Mouse (Mus musculus): Measurements from ENCODE around the gene Mettl3.
"Not testable (repeated sequence)": the region's sequence is repeated elsewhere in the genome, so short reads cannot be mapped to it uniquely, and the experiment has no call there.

The Mettl3 gene

GRCm38 (mm10) chr14:52304644-52305271 lies at the start of gene Mettl3:
TSS of gene Mettl3 (minus strand) at chr14:52305128.
- peak; percentile 70 to 78 for DNase-seq (ENCODE audit: low read depth in 1 of 2, low spot score in 2 of 2)

- DNase-seq (ENCODE audit: low read depth in 1 of 2, low spot score in 2 of 2), result no peak
These were observed 34.6 kb upstream of the Mettl3 start for GRCm38 (mm10) chr14:52339512-52339852.

GRCm38 (mm10) chr14:52338751-52339511 lies 34.0 kb upstream of the Mettl3 start:
- DNase-seq (ENCODE audit: low read depth in 1 of 2, low spot score in 2 of 2), result no peak

DNA sequence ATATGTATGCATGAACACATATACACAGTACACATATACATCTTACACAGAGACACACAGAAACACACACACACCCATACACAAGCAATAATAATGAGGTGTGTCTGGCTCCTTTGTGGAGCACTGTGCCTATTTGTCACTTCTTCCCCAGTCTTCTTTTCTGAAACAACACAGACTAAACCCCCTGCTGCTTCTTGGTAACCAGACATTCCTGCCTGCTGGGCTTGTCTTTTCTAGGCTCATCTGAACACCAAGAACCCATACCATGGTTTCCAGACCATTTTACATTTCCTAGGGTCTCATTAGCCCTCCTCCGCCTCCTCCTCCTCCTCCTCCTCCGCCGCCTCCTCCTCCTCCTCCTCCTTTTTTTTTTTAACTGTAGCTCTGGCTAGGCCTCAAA lies 27.2 kb upstream of the Mettl3 start:
- no peak for DNase-seq (ENCODE audit: low read depth in 1 of 2, low spot score in 2 of 2)

- DNase-seq (ENCODE audit: low read depth in 1 of 2, low spot score in 2 of 2), result no peak
These were observed 26.3 kb upstream of the Mettl3 start for GRCm38 (mm10) chr14:52331069-52331750.

DNA sequence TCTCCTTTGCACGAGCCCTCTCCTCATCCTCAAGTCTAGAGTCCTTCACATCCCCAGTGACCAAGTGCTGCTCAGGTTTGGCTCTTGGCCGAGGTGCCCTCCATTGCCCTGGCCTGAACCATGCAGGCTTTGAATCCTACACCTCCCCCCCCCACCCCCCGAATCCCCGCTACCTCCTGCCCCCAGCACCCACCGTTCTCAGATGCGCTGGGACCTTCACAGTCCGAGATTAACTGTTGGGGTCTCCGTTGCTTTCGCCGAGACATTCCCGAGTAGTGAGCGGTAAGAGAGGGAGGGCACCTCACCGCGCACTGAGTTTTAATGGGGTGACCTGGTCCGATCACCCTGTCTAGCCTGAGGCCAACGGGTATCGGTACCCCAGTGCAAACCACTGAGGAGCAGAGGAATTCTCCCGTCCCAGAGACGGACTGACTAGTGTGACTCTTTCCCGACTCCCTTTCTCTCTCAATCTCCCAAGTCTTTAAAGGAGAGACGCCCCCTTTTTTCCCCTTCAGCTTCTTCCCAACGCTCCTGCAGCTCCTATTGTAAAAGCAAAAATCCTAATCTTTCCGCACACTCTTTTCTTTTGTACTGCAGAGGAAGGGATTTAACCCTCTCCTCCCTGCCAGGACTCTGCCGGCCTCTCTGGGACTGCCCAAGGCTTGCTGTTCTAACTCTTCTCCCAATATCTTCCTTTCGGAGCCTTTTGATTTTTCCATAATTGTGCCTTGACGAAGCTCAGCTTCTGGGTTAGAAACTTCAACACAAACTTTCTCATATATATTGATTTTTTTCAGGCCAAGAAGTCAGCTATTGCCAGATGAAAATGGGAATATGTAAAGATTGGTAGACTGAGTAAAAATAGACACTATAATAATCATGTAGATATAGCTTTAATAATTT lies 23.2 kb upstream of the Mettl3 start, which contains the start of gene Sall2:
Gene Sall2 (minus strand): TSS at position 853 of the 903 bp plus-strand sequence.
- DNase-seq (ENCODE audit: low read depth in 1 of 2, low spot score in 2 of 2), result no peak

- DNase-seq (ENCODE audit: low read depth in 1 of 2, low spot score in 2 of 2), result no peak
These were observed 22.5 kb upstream of the Mettl3 start for GRCm38 (mm10) chr14:52327375-52327901.

- DNase-seq (ENCODE audit: low read depth in 1 of 2, low spot score in 2 of 2), result no peak
These were observed 21.0 kb upstream of the Mettl3 start for GRCm38 (mm10) chr14:52325890-52326289.

GRCm38 (mm10) chr14:52319361-52319760 lies 14.4 kb upstream of the Mettl3 start:
- no peak for DNase-seq (ENCODE audit: low read depth in 1 of 2, low spot score in 2 of 2)

DNA sequence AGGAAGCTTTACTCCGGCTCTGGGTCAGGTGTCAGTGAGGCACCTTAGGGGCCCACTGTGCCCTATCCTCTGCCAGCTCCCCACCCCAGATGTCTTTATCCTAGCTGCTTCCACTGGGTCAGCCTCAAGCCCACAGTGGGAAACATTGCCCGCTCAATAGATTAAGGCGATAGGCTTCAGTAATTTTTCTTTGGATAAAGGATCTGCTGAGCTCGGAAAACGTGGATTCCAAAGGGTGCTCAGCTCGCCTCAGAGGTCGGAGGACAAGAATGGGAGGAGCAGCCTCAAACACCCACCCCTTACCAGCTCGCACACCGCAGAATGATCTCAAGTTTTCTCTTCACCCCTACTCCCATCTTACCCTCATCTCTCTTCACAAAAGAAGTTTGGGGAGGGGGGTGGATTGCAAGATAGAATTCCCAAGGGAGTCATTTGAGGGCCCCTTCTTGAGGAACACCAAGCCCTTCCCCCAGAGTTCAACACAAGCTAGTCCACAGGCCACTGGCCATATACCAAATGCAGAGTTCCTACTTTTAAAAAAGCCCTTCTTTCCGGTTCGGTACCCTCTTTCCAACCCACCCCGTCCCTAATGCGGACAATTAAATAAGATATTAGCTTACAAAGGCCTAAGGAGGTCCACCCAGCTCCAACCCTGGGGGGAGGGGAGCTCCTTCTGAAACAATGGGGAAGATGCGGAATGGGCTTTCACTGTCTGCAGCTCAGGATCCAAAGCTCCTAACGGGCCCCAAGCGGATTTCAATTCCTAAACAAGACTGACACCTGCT lies 11.7 kb upstream of the Mettl3 start:
- DNase-seq (ENCODE audit: low read depth in 1 of 2, low spot score in 2 of 2), result no peak

DNA sequence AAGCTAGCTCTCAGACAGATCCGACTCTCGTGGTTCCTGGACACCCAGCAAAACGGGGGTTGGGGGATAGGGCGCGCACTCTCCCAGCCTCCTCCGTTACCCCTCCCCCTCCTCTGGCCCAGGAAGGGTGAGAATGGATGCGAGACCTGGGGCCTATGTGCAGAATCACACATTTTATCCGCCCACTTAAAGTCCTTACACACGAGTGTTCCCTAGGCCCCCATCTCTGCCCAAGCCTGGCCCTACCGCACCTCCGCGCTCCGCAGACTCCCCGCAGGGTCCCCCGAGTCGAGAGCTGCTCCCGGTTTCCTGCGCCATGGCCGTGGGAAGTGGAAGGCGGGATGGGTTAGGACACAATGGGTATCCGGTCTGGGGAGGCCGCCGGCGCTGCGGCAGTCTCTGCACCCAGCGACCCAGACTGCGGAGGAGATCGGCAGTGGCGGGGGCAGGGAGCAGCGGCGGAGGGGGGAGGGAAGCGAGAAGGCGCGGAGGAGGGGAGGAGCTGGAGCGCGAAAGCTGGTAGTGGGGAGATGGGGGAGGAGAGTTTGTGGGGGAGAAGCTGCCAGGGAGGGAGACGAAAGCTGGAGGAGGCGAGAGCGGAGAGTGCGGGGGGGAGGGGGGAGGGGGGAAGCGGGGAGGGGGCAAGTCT lies 11.0 kb upstream of the Mettl3 start:
- no peak for DNase-seq (ENCODE audit: low read depth in 1 of 2, low spot score in 2 of 2)

GRCm38 (mm10) chr14:52315283-52315780 lies 10.4 kb upstream of the Mettl3 start:
- no peak for DNase-seq (ENCODE audit: low read depth in 1 of 2, low spot score in 2 of 2)

DNA sequence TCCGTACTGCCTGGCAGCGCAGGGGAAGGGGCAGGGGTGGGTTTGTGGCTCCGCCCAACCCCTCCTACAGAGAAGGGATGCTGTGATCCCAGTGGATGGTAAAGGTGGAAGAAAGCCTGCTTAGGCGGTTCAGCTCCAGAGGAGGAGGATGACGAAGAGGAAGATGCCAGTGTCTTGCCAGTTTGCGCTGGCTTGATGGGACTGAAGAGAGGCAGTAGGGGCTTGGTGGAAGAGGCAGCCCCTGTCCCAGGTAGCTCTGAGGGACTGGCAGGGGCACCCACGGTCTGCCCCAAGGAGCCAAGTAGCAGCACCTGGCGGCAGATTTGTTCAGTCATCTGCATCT lies 9.9 kb upstream of the Mettl3 start:
- DNase-seq (ENCODE audit: low read depth in 1 of 2, low spot score in 2 of 2), result no peak

GRCm38 (mm10) chr14:52313931-52314807 lies 9.2 kb upstream of the Mettl3 start:
- peak; percentile 21 to 49 for DNase-seq (ENCODE audit: low read depth in 1 of 2, low spot score in 2 of 2)

GRCm38 (mm10) chr14:52310906-52311305 lies 6.0 kb upstream of the Mettl3 start:
- no peak for DNase-seq (ENCODE audit: low read depth in 1 of 2, low spot score in 2 of 2)

- DNase-seq (ENCODE audit: low read depth in 1 of 2, low spot score in 2 of 2), result not testable (repeated sequence)
These were observed 5.4 kb upstream of the Mettl3 start for GRCm38 (mm10) chr14:52310343-52310742.

DNA sequence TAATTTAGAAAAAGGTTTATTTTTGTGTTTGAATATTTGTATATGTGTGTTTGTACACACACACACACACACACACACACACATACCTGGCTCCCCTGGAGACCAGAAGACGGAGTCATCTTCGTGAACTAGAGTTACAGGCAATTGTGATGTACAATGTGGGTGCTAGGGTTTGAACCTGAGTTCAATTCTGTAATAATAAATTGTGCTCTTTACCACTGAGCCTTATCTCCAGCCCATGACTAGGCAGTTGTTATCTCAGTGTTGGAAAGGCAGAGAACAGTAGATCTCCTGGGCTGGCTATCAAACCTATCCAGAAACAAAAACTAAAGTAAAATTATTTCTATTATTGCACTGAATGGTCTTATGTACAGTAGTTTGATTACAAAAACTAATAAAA lies 1.2 kb upstream of the Mettl3 start:
- DNase-seq (ENCODE audit: low read depth in 1 of 2, low spot score in 2 of 2), result no peak

DNA sequence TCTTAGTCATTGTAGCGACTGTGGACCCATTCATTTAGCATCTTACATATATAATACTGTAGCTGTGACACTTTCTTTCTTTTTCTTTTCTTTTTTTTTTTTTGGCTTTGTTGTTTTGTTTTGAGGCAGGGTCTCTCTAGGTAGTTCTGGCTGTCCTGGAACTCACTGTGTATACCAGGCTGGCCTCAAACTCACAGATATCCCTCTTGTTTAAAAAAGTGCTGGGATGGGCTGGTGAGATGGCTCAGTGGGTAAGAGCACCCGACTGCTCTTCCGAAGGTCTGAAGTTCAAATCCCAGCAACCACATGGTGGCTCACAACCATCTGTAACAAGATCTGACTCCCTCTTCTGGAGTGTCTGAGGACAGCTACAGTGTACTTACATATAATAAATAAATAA lies 1.4 kb downstream of the Mettl3 start:
- not testable (repeated sequence) for DNase-seq (ENCODE audit: low read depth in 1 of 2, low spot score in 2 of 2)

All from monocyte, adult 2 months (primary cell).